Mouse (Mus musculus): Measurements from ENCODE around the gene Mipep. TPM values are rescaled to one million over a fixed set of nuclear protein-coding genes. Genes with fewer than 3 reads are reported as not detected.

The Mipep gene
- polyA plus RNA-seq, 1 experiment: 109 TPM

- Histone ChIP-seq H3K27me3 (ENCODE audit: control insufficient read depth, insufficient read depth, low read length) (no peaks in the 10 kb centered on the region), H3K4me3 (ENCODE audit: control insufficient read depth, low read depth, low read length) (no peak overlapping the region), H3K36me3 (ENCODE audit: control insufficient read depth, insufficient read depth, low read length) (no peaks in the 10 kb centered on the region), H3K27ac (ENCODE audit: control insufficient read depth, insufficient read depth, low read depth, low read length) (no peak overlapping the region), H3K4me1 (ENCODE audit: control insufficient read depth, insufficient read depth, low read length) (no peaks in the 10 kb centered on the region)
- TF ChIP-seq CTCF (IDR thresholded peaks at IDR 0.05; ENCODE audit: control insufficient read depth, insufficient read depth, insufficient replicate concordance, low read depth, low read length) (no peak), POLR2A (IDR thresholded peaks at IDR 0.05; ENCODE audit: control insufficient read depth, low read depth, low read length) (no peak)
These were observed 27.1 kb upstream of the Mipep start for GRCm38 (mm10) chr14:60757265-60757664.

DNA sequence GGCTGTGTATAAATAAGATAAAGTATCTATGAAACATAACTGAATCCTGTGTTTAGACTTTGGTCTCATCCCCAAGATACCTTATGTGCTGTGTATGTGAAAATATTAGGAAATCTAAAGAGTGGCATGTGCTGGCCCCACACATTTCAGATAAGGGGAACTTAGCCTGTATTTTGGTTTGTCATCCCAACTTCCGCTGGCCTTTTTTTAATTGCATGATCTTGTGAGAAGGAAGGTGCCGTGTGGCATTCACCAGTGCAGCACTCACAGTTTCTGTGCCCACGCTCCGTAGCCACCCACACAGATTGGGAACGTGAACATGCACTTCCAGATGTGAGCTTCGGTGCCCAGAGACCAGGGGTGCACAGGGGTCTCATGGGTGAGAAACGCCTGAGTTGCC is 26.7 kb upstream of the Mipep start:
- TF ChIP-seq CTCF (IDR thresholded peaks at IDR 0.05; ENCODE audit: control insufficient read depth, insufficient read depth, insufficient replicate concordance, low read depth, low read length) (no peak), POLR2A (IDR thresholded peaks at IDR 0.05; ENCODE audit: control insufficient read depth, low read depth, low read length) (no peak)
- Histone ChIP-seq H3K27ac (ENCODE audit: control insufficient read depth, insufficient read depth, low read depth, low read length) (no peak overlapping the region), H3K27me3 (ENCODE audit: control insufficient read depth, insufficient read depth, low read length) (no peaks in the 10 kb centered on the region), H3K36me3 (ENCODE audit: control insufficient read depth, insufficient read depth, low read length) (no peaks in the 10 kb centered on the region), H3K4me3 (ENCODE audit: control insufficient read depth, low read depth, low read length) (no peak overlapping the region), H3K4me1 (ENCODE audit: control insufficient read depth, insufficient read depth, low read length) (no peaks in the 10 kb centered on the region)

GRCm38 (mm10) chr14:60759097-60759496 is 25.3 kb upstream of the Mipep start:
- H3K27me3 ChIP-seq (ENCODE audit: control insufficient read depth, insufficient read depth, low read length): no peaks in the 10 kb centered on the region
- no peaks in the 10 kb centered on the region for H3K36me3 ChIP-seq (ENCODE audit: control insufficient read depth, insufficient read depth, low read length)
- no peak overlapping the region for H3K27ac ChIP-seq (ENCODE audit: control insufficient read depth, insufficient read depth, low read depth, low read length)
- no peak overlapping the region for H3K4me3 ChIP-seq (ENCODE audit: control insufficient read depth, low read depth, low read length)
- no peak for TF ChIP-seq CTCF (IDR thresholded peaks at IDR 0.05; ENCODE audit: control insufficient read depth, insufficient read depth, insufficient replicate concordance, low read depth, low read length)
- no peak for TF ChIP-seq POLR2A (IDR thresholded peaks at IDR 0.05; ENCODE audit: control insufficient read depth, low read depth, low read length)
- no peaks in the 10 kb centered on the region for H3K4me1 ChIP-seq (ENCODE audit: control insufficient read depth, insufficient read depth, low read length)

GRCm38 (mm10) chr14:60761801-60762200 is 22.6 kb upstream of the Mipep start:
- no peaks in the 10 kb centered on the region for H3K36me3 ChIP-seq (ENCODE audit: control insufficient read depth, insufficient read depth, low read length)
- no peak overlapping the region for H3K27ac ChIP-seq (ENCODE audit: control insufficient read depth, insufficient read depth, low read depth, low read length)
- TF ChIP-seq CTCF (IDR thresholded peaks at IDR 0.05; ENCODE audit: control insufficient read depth, insufficient read depth, insufficient replicate concordance, low read depth, low read length) (no peak), POLR2A (IDR thresholded peaks at IDR 0.05; ENCODE audit: control insufficient read depth, low read depth, low read length) (no peak)
- H3K4me3 ChIP-seq (ENCODE audit: control insufficient read depth, low read depth, low read length): no peak overlapping the region
- H3K27me3 ChIP-seq (ENCODE audit: control insufficient read depth, insufficient read depth, low read length): no peaks in the 10 kb centered on the region
- no peaks in the 10 kb centered on the region; the same call in 1 of the 2 replicates for H3K4me1 ChIP-seq (ENCODE audit: control insufficient read depth, insufficient read depth, low read length)

DNA sequence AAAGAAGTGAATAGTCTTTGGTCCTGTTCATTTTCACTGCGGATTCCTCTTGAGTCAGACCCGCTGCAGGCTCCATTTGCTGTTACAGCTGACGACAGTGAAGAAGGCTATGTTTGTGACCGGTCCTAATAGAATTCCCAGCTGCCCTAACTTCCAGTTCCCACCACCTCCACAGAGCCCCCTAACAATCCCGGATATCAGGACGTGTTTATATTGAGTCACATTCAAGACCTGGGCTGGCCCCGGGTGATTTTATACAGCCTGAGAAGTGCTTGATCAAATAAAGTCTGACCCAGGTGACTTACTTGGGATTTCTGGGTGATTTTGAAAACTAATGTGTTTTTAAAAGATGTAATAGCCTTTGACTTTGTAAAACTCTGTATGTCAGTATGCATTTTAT is 21.6 kb upstream of the Mipep start:
- Histone ChIP-seq H3K36me3 (ENCODE audit: control insufficient read depth, insufficient read depth, low read length) (no peaks in the 10 kb centered on the region), H3K27ac (ENCODE audit: control insufficient read depth, insufficient read depth, low read depth, low read length) (no peak overlapping the region), H3K4me1 (ENCODE audit: control insufficient read depth, insufficient read depth, low read length) (no peaks in the 10 kb centered on the region; the same call in 1 of the 2 replicates), H3K27me3 (ENCODE audit: control insufficient read depth, insufficient read depth, low read length) (no peaks in the 10 kb centered on the region), H3K4me3 (ENCODE audit: control insufficient read depth, low read depth, low read length) (no peak overlapping the region)
- TF ChIP-seq CTCF (IDR thresholded peaks at IDR 0.05; ENCODE audit: control insufficient read depth, insufficient read depth, insufficient replicate concordance, low read depth, low read length) (no peak), POLR2A (IDR thresholded peaks at IDR 0.05; ENCODE audit: control insufficient read depth, low read depth, low read length) (no peak)

DNA sequence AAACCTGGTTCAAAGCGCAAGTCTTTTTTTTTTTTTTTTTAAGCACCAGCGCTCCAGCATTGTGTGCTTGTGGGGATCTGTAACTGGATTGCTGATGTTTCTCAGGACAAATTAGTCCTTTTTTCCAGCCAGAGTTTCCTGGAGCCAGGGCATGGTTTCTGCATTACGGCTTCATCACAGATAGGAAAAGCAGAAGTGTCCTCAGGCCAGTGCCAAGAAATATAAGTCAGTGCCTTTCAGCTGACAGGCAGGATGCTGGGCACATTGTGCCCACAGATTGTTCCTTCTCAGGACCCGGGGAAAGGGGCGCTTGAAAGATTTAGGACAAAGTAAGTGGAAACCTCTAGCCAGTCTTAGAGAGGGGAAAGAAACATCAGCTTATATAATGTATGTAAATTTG is 20.6 kb upstream of the Mipep start:
- TF ChIP-seq POLR2A (IDR thresholded peaks at IDR 0.05; ENCODE audit: control insufficient read depth, low read depth, low read length): no peak
- TF ChIP-seq CTCF (IDR thresholded peaks at IDR 0.05; ENCODE audit: control insufficient read depth, insufficient read depth, insufficient replicate concordance, low read depth, low read length): no peak
- H3K27ac ChIP-seq (ENCODE audit: control insufficient read depth, insufficient read depth, low read depth, low read length): no peak overlapping the region
- no peaks in the 10 kb centered on the region for H3K36me3 ChIP-seq (ENCODE audit: control insufficient read depth, insufficient read depth, low read length)
- no peaks in the 10 kb centered on the region for H3K27me3 ChIP-seq (ENCODE audit: control insufficient read depth, insufficient read depth, low read length)
- H3K4me1 ChIP-seq (ENCODE audit: control insufficient read depth, insufficient read depth, low read length): no peaks in the 10 kb centered on the region; the same call in 1 of the 2 replicates
- no peak overlapping the region for H3K4me3 ChIP-seq (ENCODE audit: control insufficient read depth, low read depth, low read length)

DNA sequence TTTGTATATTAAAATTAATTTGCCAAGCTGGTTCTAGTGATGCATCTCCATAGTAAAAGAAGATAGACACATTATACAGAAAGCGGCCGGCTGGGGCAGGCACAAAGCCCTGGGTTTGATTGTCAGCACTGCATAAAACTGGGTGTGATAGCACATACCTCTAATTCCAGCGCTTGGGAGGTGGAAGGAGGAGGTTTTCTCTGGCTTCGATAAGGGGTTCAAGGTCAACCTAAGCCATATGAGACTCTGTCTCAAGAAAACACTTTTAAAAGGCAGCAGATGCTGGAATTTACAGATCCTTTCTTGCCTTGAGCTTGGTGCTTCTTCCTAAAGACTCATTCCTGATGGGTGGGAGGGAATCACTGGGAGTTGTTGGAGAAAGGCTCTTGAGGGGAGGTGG is 19.8 kb upstream of the Mipep start:
- Histone ChIP-seq H3K27me3 (ENCODE audit: control insufficient read depth, insufficient read depth, low read length) (no peaks in the 10 kb centered on the region), H3K4me3 (ENCODE audit: control insufficient read depth, low read depth, low read length) (no peak overlapping the region), H3K4me1 (ENCODE audit: control insufficient read depth, insufficient read depth, low read length) (no peaks in the 10 kb centered on the region; the same call in 1 of the 2 replicates), H3K27ac (ENCODE audit: control insufficient read depth, insufficient read depth, low read depth, low read length) (no peak overlapping the region), H3K36me3 (ENCODE audit: control insufficient read depth, insufficient read depth, low read length) (no peaks in the 10 kb centered on the region)
- no peak for TF ChIP-seq POLR2A (IDR thresholded peaks at IDR 0.05; ENCODE audit: control insufficient read depth, low read depth, low read length)
- no peak for TF ChIP-seq CTCF (IDR thresholded peaks at IDR 0.05; ENCODE audit: control insufficient read depth, insufficient read depth, insufficient replicate concordance, low read depth, low read length)

GRCm38 (mm10) chr14:60765025-60765424 is 19.3 kb upstream of the Mipep start:
- TF ChIP-seq POLR2A (IDR thresholded peaks at IDR 0.05; ENCODE audit: control insufficient read depth, low read depth, low read length): no peak
- TF ChIP-seq CTCF (IDR thresholded peaks at IDR 0.05; ENCODE audit: control insufficient read depth, insufficient read depth, insufficient replicate concordance, low read depth, low read length): no peak
- Histone ChIP-seq H3K27ac (ENCODE audit: control insufficient read depth, insufficient read depth, low read depth, low read length) (no peak overlapping the region), H3K36me3 (ENCODE audit: control insufficient read depth, insufficient read depth, low read length) (no peaks in the 10 kb centered on the region), H3K27me3 (ENCODE audit: control insufficient read depth, insufficient read depth, low read length) (no peaks in the 10 kb centered on the region), H3K4me1 (ENCODE audit: control insufficient read depth, insufficient read depth, low read length) (no peaks in the 10 kb centered on the region; the same call in 1 of the 2 replicates), H3K4me3 (ENCODE audit: control insufficient read depth, low read depth, low read length) (no peak overlapping the region)

Data from testis, adult 2 months (tissue).